Mouse (Mus musculus) testis, adult 2 months (tissue): ENCODE results near the gene Lrsam1. TPM values are rescaled to one million over a fixed set of nuclear protein-coding genes. Genes with fewer than 3 reads are reported as not detected.

Source experiments
- H3K27ac ChIP-seq: fragments of 200-500 bp; 2 replicates; pipeline ENCODE4 v1.5.1; 2012; ENCODE audit warnings: low read depth, low read length; ENCODE audit not compliant: control insufficient read depth, insufficient read depth
- H3K27me3 ChIP-seq: fragments of 200-500 bp; 2 replicates; pipeline ENCODE4 v1.6.1; 2012; ENCODE audit warnings: mild to moderate bottlenecking, low read length, moderate library complexity; ENCODE audit not compliant: control insufficient read depth, insufficient read depth
- H3K36me3 ChIP-seq: fragments of 200-500 bp; 2 replicates; pipeline ENCODE4 v1.6.1; 2012; ENCODE audit warnings: mild to moderate bottlenecking, low read length; ENCODE audit not compliant: control insufficient read depth, insufficient read depth
- H3K4me1 ChIP-seq: fragments of 200-500 bp; 2 replicates; pipeline ENCODE4 v1.6.1; 2012; ENCODE audit warnings: low read length; ENCODE audit not compliant: control insufficient read depth, insufficient read depth
- H3K4me3 ChIP-seq: fragments of 200-500 bp; 2 replicates; pipeline ENCODE4 v1.5.1; 2012; ENCODE audit warnings: low read depth, mild to moderate bottlenecking, low read length, moderate library complexity, mixed read lengths; ENCODE audit not compliant: control insufficient read depth
- CTCF ChIP-seq: fragments of 200-500 bp; IDR thresholded peaks from 2 replicates; pipeline ENCODE4 v1.5.1; 2012; ENCODE audit warnings: low read depth, mild to moderate bottlenecking, inconsistent platforms, low read length, moderate library complexity; ENCODE audit not compliant: control insufficient read depth, insufficient read depth, insufficient replicate concordance
- POLR2A ChIP-seq: fragments of 200-500 bp; IDR thresholded peaks from 2 replicates; pipeline ENCODE4 v1.6.1; 2012; ENCODE audit warnings: low read depth, mild to moderate bottlenecking, inconsistent platforms, low read length, moderate library complexity; ENCODE audit not compliant: control insufficient read depth
- polyA plus RNA-seq: library from polyadenylated mRNA; depleted of rRNA; stranded (reverse); fragments of >200 nt; gene quantifications from 2 replicates; pipeline ENCODE4 v1.2.3, GENCODE M21; 2012

Lrsam1 gene
- polyA plus RNA-seq, 1 experiment, result 5.3 TPM

DNA sequence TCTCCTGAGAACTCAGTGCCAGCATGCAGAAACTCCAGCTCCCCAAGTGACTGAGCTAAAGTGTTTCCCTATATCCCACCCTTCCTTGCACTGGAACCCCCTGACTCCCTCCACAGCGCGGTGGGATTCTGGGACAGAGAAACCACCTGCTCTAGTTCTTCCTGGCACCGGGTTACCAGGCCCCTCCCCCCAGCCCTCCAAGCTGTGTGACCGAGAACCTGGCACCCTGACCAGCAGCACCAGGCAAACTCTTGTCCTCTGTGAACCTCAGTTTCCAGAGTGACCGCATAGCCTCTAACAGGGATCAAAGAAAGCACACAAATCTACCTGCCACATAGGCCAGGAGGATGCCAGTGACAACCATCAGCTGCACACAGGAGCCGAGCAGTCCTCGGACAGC is 18.3 kb upstream of the Lrsam1 start:
- H3K36me3 ChIP-seq, result no peaks in the 10 kb centered on the region; the same call in 1 of the 2 replicates
- H3K27me3 ChIP-seq, result no peaks in the 10 kb centered on the region
- TF ChIP-seq POLR2A (no peak), CTCF (no peak)
- no peak overlapping the region for H3K27ac ChIP-seq
- H3K4me3 ChIP-seq, result no peak overlapping the region
- peaks cover 10% of the 10 kb centered on the region for H3K4me1 ChIP-seq

GRCm38 (mm10) chr2:32978675-32979074 is 17.3 kb upstream of the Lrsam1 start:
- Histone ChIP-seq H3K27me3 (no peaks in the 10 kb centered on the region), H3K27ac (no peak overlapping the region), H3K36me3 (no peaks in the 10 kb centered on the region; the same call in 1 of the 2 replicates), H3K4me3 (no peak overlapping the region), H3K4me1 (peaks cover 10% of the 10 kb centered on the region)
- no peak for TF ChIP-seq POLR2A
- TF ChIP-seq CTCF, result no peak

- H3K4me1 ChIP-seq, result peaks cover 7% of the 10 kb centered on the region
- no peak for TF ChIP-seq CTCF
- no peak overlapping the region for H3K27ac ChIP-seq
- H3K4me3 ChIP-seq, result no peak overlapping the region
- H3K36me3 ChIP-seq, result no peaks in the 10 kb centered on the region; the same call in 1 of the 2 replicates
- no peaks in the 10 kb centered on the region for H3K27me3 ChIP-seq
Measured at GRCm38 (mm10) chr2:32977114-32977513, 15.7 kb upstream of the Lrsam1 start.

DNA sequence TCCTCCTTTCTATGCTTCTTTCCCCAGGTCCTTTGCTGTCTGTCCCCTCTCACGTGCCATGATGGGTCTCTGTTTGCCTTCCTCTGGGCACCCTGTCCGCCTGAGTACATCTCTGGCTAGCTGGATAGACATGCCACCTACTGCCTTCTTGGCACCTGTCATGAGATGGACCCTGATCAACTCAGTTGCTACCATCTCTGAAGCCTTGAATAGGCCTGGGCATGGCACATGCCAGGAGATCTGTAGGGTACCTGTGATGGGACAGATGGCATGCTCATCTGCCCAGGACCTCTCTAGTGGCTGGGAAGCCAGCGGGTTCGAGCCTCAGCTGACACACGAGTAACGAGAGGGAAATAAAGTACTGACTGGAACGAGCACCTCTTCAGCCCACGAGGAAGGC is 12.8 kb upstream of the Lrsam1 start:
- Histone ChIP-seq H3K36me3 (no peaks in the 10 kb centered on the region; the same call in 1 of the 2 replicates), H3K27me3 (no peaks in the 10 kb centered on the region), H3K4me3 (no peak overlapping the region), H3K4me1 (no peaks in the 10 kb centered on the region), H3K27ac (no peak overlapping the region)
- no peak for TF ChIP-seq POLR2A
- TF ChIP-seq CTCF, result no peak

DNA sequence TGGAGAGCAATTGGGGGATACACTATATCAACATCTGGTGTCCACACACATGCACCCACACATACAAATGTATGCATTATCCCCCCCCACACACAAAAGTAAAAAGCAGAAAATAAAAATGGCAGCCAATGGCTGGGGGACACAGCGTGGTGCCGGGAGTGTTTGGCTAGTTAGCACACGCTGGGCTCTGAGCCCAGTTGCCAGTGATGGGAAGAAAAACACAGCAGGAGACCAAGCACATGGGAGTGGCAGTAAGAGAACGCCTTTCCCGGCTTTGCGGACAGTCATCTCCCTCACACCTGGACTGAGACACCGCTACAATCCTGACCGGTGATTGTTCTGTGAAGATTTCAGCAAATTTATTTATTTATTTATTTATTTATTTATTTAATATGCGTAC is 9.8 kb upstream of the Lrsam1 start:
- Histone ChIP-seq H3K4me3 (no peak overlapping the region), H3K27me3 (no peaks in the 10 kb centered on the region), H3K4me1 (peaks cover 10% of the 10 kb centered on the region), H3K36me3 (no peaks in the 10 kb centered on the region), H3K27ac (no peak overlapping the region)
- TF ChIP-seq CTCF (no peak), POLR2A (no peak)

DNA sequence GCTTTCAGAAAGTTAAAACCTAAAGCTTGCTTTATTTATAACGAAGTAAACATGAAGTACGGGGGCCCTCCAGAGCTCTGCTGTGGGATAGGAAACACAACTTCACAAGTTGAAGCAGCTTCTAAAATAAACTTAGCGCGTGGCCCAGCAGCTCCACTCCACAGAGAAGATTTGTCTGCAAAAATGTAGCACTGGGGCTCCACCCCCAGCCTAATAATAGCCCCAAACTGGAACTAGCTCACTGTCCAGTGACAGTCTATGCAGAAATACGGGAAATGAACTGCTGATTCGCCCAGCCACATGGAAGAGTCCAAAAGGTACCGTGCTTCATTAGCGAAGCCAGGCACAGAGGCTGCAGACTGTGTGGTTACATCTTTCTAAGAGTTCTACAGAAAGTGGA is 7.9 kb upstream of the Lrsam1 start:
- TF ChIP-seq POLR2A (no peak), CTCF (no peak)
- H3K27me3 ChIP-seq, result no peaks in the 10 kb centered on the region

DNA sequence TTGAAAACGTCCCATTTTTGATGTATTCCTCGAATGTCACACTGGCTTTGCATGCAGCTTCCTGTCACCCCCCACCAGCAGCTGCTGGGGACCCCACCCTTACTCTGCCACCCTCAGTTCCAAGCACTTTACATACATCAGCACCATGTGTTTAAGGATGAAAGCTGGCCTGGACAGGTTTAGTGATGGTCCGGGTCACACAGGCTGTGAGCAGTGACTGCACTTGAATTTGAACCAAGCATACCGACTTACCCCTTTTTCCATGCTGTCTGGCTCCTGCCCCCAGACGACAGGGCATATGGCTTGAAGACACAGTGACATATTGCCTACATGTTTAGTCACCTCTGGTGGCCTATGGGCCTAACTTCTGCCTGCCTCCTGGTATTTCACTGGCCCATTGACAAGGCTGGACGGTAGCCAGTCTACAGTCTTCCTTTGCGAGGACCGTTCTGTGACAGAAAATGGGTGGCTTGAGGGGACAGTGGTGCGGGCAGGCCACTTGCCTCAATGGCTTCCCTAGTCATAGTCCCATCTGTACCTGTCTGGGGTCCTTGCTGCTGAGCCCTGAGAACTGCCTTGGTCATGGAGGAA is 6.7 kb upstream of the Lrsam1 start:
- H3K4me3 ChIP-seq, result no peak overlapping the region
- no peaks in the 10 kb centered on the region for H3K36me3 ChIP-seq
- H3K4me1 ChIP-seq, result peaks cover 10% of the 10 kb centered on the region
- H3K27me3 ChIP-seq, result no peaks in the 10 kb centered on the region
- no peak overlapping the region for H3K27ac ChIP-seq
- no peak for TF ChIP-seq POLR2A
- TF ChIP-seq CTCF, result no peak

More for the DNA sequence above, 7.9 kb upstream of the Lrsam1 start:
- no peak overlapping the region for H3K27ac ChIP-seq
- H3K36me3 ChIP-seq, result no peaks in the 10 kb centered on the region
- H3K4me1 ChIP-seq, result peaks cover 10% of the 10 kb centered on the region
- no peak overlapping the region for H3K4me3 ChIP-seq
